Mouse (Mus musculus) inflammation-experienced regulatory T-cells, adult 6 months (primary cell): ENCODE results near the gene Hoxd8. TPM values are rescaled to one million over a fixed set of nuclear protein-coding genes. Genes with fewer than 3 reads are reported as not detected.

ENCODE experiments used
- ATAC-seq: one replicate; pipeline ENCODE4 v1.8.0; 2017
- polyA plus RNA-seq, 3 experiments: library from polyadenylated mRNA; unstranded; fragments of 100-300 nt; shearing (Covaris generic); gene quantifications; one replicate each; pipeline ENCODE4 v1.2.1; 2017

Hoxd8 gene
- polyA plus RNA-seq, 3 experiments from 2014 or later: not detected

DNA sequence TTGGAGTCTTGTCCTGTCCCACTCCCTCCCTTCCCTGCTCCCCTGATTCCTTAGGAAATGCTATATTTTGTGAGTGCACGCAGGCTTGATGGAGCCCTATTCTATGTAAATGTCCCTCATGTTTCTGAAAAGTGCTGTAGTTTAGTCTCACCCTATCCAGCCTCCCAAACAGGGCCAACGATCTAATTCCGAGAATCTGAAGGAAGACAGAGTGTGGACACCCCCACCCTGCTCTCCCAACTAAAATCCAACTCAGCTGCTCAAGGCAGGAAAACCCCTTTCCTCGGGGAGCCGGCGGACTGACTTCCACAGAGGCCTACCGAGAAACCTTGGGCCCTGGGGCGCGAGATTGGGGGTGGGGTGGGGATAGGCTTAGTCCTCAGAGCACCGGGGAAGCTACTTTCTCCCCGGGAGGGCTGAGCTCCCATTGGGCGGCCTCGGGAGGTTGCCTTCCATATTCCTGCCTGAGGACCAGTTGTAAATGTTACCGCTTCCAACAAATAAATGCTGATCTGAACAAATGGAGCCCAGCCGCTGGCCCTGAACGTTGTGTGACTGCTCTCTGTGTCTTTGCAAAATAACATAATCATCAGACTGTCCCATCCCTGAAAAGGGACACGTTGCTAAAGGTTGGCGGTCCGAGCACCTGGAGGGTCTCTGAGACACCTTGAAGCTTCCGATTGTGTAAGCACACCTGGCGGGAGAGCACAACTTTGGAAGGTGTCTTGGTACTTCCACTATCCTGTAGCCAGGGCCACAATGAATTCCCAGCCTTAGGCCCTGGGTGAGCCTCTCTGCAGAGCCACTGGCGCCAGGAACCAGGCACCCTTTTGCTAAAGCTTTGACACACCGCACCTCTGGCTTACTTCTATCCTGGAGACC, 4.5 kb upstream of the Hoxd8 start:
- no peak for ATAC-seq

GRCm38 (mm10) chr2:74700546-74701112, 3.8 kb upstream of the Hoxd8 start:
- ATAC-seq: no peak

DNA sequence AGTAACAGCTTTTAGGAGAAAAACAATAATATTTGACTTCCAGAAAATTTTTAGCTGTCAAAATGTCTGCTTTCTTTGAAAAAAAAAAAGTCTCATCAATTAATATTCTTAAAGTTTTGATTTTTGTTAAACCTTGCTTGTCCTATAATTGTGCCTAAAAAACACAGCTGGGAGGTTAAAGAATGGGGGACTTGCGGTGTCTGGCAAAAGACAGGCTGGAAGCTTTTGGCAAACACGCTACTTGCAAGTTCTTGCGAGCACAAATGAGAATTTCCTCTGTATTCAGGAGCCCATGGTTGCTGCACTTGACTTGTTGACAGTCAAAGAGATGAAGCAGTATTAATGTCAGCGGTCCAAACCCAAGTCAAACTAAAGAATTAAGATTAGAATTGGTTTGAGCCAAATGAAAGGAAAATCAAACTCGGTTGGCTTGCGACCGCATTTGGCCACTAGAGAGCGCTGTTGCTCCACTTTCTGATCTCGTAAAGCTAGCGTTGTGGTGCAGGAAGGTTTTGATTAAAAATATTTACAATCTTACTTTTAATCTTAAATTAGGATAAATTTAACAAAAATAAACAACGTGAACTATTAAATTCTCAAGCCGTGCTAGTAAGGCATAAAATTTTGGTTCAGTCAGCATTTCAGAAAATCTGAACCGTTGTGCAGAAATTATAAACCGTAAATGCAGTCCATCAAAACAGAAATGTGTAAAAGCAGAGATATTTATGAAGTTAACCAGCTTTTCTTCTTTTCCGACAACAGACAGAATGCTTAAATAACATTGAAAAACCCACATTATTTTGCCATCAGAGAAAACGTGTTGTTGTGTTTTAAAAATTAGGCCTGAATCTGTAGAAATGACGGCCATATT, 2.2 kb upstream of the Hoxd8 start:
- peak; percentile 44 for ATAC-seq

DNA sequence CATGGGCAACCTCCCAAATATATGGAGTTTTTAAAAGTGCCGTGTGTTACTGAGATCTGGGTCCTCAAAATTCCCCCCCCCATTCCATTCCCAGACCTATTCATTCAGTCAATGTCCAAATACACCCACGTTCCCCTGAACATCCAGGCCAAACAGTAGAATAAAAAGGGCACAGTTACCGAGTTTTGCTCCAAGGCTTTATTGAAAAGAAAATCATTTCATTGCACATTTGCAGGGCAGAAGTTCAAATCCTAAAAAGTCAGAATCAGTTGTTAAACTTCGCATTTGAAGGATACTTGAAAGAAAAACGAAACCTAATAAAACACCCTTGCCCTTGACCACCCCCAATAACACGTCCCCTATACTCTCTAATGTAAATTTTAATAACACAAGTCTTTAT, 1.6 kb upstream of the Hoxd8 start:
- ATAC-seq: no peak

- ATAC-seq: no peak
Observed at GRCm38 (mm10) chr2:74703317-74703716, 1.1 kb upstream of the Hoxd8 start.

GRCm38 (mm10) chr2:74703720-74704392, 559 bp upstream of the Hoxd8 start:
- ATAC-seq: no peak

DNA sequence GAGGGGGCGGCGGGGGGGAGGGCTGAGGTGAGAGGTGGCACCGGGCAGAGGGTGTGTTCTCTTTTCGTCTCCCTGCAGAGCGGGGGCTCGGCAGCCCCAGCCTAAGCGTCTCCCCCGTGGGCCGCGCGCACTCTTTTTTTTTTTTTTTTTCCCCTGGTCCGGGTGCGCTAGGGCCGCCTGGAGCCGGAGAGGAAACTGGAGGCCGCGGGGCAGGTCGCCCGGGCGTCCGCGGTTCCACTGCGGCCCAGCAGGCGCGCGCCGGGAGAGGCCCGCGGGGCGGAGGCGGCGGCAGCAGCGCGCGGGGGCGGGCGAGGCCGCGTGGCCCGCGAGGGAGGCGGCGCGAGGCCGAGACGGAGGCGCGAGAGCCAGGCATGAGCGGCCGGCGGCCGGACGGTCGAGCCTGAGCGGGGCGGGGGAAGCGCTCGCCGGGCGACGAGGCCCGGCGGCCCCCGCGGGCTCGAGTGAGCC, 618 bp downstream of the Hoxd8 start:
- ATAC-seq: peak; percentile 16

DNA sequence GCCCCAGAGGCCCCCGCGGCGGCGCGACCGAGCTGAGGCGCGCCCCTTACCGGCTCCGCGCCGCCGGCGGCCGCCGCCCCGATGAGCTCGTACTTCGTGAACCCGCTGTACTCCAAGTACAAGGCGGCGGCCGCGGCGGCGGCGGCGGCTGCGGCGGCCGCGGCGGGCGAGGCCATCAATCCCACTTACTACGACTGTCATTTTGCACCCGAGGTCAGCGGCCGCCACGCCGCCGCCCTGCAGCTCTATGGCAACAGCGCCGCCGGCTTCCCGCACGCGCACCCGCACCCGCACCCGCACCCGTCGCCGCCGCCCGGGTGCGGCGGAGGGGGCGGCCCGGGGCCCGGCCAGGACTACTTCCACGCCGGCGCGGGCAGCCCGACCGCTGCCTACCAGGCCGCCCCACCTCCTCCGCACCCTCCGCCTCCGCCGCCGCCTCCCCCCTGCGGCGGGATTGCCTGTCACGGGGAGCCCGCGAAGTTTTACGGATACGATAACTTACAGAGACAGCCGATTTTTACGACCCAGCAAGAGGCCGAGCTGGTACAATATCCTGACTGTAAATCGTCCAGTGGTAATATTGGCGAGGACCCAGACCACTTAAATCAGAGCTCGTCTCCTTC, 1.2 kb downstream of the Hoxd8 start:
- peak; percentile 33 for ATAC-seq

DNA sequence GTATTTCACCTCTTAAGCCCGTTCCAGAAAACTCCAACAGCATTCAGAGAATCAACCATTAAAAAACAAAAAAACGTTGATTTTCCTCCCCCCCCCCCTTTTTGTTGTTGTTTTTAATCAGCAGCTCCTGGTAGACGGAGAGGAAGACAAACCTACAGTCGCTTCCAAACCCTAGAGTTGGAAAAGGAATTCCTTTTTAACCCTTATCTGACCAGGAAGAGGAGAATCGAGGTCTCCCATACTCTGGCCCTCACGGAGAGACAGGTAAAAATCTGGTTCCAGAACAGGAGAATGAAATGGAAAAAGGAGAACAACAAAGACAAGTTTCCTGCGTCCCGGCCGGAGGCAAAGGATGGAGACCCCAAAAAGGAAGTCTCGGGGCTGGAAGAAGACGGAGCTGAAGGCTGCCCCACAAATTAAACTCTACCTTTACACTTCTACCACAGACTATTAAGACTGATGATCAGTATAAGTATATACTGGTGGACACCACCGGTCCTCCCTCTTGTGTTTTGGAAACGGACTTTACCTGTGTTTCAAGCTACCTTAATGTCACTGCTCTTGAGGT, 2.1 kb downstream of the Hoxd8 start:
- ATAC-seq: no peak

DNA sequence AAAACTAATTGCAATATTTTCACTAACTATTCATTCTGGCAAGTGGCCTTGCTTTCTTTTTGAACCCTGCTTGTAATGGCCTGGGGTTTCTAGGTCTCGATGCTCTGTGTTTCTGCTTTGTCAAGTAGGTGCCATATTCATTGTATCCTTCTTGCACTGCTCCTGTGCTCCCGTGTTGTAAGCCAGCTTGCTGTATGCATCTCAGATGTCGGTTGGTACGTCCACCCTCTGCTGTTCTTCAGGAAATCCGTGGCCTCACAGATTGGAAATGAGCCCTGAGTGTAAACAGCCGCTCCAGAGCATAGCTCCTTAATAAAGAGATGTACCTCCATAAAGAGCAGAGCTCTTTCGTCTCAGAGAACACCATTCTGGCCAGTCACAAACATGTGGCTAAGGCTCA, 3.2 kb downstream of the Hoxd8 start:
- ATAC-seq: no peak

- no peak for ATAC-seq
Observed at GRCm38 (mm10) chr2:74708676-74709075, 4.3 kb downstream of the Hoxd8 start.

DNA sequence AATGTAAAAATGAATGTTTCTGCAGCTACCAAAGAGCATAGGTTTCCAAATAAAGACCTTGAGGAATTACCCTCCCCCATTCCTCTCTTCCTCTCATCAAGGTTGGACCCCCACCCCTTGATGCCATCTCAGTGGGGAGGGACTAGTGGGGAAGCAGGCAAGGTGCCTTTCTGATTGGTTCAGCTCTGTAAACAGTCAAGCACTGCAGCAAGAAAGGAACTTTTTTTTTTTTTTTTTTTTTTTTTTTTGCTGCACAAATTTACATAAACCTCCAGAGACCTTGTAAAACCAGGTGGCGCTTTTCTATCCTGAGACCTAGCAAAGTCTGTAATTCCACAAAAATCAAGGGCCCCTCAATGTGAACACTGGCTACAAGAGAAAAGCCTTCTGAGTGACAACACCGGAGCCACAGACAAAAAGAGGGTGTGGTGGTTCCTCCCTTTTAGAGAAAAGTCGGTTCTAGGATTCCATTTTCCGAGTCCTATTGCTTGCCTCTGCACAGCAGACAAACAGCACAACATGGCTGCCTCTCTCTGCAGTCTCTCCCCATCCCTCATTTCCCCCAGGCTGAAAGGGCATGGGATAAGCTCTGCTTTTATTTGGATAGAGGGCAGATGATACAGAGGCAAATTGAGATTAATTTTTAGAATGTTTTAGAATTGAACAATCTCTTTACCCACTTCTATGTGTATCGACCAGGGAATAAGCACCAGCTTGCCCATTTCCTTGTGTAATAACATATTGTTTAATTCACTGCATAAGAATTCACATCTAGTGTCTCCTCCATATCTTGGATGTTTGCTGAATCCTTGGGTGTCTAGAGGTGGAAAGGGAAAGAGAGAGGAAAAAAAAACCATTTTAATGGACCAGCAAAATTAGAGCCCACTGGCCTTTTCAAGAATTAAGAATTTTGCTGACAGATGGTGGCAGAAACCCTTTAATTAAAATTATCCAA, 5.3 kb downstream of the Hoxd8 start:
- no peak for ATAC-seq

DNA sequence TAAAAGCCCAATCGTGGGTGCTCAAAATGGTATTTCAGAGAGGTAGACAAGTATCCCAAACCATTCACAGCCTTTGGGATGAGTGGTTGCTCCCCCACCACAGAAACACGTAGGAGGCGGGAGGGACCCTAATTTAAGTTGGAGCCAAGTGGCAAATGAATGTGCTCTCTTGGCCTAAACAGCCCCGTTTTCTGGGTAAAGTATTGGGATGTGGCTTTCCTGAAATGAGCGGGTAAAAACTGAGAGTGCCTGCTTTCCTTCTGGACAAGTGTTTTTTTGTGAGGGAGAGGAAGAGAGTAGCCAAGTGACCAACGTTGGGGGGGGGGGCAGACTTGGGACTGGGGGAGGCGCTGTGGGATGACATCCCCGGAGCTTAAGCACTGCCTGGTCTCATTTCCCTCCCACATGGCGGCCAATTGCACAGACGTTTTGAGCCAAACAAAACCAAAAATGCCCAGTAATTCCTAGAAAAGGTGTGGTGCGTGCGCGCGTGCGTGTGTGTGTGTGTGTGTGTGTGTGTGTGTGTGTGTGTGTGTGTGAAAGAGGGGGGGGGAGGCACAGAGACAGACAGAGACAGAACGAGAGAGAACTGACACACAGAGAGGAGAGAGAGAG, 6.6 kb downstream of the Hoxd8 start:
- no peak for ATAC-seq

DNA sequence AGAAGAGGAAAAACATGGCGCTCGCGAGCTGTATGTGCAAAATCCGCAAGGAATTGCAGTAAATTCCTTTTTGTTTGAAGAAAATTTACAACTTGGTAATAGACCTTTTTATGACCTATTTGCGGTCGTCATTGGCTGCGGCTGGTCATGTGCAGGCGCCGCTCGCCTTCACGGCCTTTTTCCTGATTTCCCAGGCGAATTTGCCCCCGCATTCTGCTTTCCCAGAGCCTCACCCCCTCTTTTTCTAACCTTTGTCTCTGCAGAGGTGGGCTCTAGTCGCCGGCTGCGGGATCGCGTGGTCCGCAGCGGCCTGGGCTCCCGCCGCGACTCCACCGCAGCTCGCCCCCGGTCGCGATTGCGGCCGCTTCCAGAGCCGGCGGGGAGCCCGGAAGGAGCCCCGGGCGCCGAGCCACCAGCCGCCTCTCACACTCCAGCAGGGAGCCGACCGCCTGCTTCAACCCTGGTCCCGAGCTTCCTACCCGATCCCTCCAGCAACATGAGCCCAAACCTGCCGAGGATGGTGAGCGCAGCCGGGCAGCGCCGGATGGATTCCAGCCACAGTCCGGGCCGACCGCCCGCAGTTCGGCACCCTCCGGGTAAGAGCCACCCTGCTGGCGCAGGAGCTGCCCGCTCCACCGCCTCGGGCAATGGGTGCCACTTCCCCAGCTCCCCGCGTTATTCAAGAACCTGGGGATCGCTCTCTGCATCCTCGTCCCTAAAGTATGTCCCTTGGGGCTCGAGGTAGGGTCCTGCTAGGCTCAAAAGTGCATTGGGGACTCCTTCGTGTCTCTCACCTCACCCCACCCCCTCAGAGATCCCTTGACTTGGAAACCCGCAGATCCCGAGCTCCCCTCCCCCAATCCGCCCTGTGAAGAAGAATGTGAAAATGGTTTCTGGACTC, 7.6 kb downstream of the Hoxd8 start, which contains the start of the genes Hoxd3 and Hoxd4:
TSS of gene Hoxd3 (plus strand) at position 207 of the 901 bp plus-strand sequence.
TSS of gene Hoxd4 (plus strand) at position 209 of the 901 bp plus-strand sequence.
- no peak for ATAC-seq

- no peak for ATAC-seq
Observed at GRCm38 (mm10) chr2:74713239-74714150, 9.1 kb downstream of the Hoxd8 start.

DNA sequence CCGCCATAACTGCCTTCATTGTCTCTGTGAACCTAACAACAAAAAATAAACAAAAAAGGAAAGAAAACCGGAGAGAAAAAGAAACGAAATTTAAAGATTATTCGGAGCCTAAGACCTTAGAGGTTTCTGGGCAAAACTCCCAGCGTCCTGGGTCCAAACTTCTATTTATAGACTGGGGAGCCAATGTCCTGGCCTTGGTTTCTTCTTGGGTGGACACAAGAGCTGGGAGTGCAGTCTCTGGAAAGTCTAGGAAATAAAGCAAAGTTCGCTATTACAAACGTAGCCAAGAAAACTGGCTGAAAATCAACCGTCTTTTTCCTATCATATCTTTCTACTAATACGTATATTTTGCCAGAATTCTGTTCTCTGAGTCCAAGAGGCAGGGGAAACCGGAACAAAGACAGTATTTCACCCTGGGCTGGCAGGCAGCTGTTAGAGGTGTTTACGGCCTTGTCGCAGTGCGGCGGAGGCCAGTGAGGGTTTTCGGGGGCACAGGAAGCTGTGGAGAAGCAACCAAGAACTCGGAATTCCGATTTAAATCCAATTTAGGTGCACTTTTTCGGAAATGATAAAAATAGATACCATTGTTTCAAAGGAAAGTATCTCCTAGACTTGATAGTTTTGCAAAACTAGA, 9.9 kb downstream of the Hoxd8 start:
- no peak for ATAC-seq

DNA sequence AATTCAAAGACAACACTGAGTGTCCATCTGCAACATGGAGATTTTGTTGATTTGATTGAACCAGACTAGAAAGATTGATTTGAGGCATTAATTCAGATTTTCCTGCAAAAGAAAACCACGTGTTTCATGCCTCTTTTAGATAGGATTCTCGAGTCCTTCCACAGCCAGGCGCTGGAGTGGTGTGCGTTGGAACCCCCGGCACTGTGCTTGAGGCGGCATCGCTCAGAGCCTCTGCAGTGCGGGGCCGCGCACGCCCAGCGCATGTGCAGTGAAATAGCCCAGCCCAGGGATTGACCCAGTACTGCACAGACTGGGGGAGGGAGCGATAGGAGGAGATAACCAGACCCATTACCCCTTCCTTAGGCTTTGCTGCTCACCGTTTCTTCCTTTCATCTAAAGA, 10.5 kb downstream of the Hoxd8 start:
- ATAC-seq: no peak
